Mouse (Mus musculus): ENCODE measurements around the gene Itpr2.

GRCm38 (mm10) chr6:146497435-146497834 lies 4.6 kb downstream of the Itpr2 start:
- TF ChIP-seq CTCF (IDR thresholded peaks at IDR 0.05; ENCODE audit: extremely low read depth, insufficient read depth, insufficient read length, insufficient replicate concordance): no peak
- TF ChIP-seq POLR2A (IDR thresholded peaks at IDR 0.05; ENCODE audit: low read depth, low read length): no peak
